Mouse (Mus musculus) heart, embryonic 14.5 days (tissue): ENCODE results near the gene Apoa4. TPM values are rescaled to one million over a fixed set of nuclear protein-coding genes. Genes with fewer than 3 reads are reported as not detected.

Experiments used
- ATAC-seq: fragments of 200-750 bp; cut with Nextera tagmentation; 2 replicates; pipeline ENCODE4 v1.8.0; 2017; ENCODE audit warnings: low read depth, moderate TSS enrichment; ENCODE audit not compliant: insufficient number of reproducible peaks, insufficient read depth, low FRiP score
- H3K27ac ChIP-seq, 2 experiments: fragments of 200-500 bp in 1 of 2; fragments of 300-500 bp in 1 of 2; sonication (generic) in 1 of 2; replicated peaks in 1 of 2; 2 replicates each; pipeline ENCODE4 v1.5.1; 2012 to 2014; ENCODE audit warnings: low read depth in 2 of 2, low read length in 2 of 2, control low read depth in 1 of 2, mild to moderate bottlenecking in 1 of 2, mixed read lengths in 1 of 2; ENCODE audit not compliant: control insufficient read depth in 1 of 2, insufficient read depth in 1 of 2
- H3K27me3 ChIP-seq: fragments of 300-500 bp; sonication (generic); 2 replicates; pipeline ENCODE4 v1.6.1; 2014; ENCODE audit warnings: mild to moderate bottlenecking, low read length, control low read depth; ENCODE audit not compliant: control insufficient read depth, insufficient read depth
- H3K36me3 ChIP-seq: fragments of 300-500 bp; sonication (generic); 2 replicates; pipeline ENCODE4 v1.6.1; 2014; ENCODE audit warnings: mild to moderate bottlenecking, control low read depth, low read length, mixed read lengths; ENCODE audit not compliant: control insufficient read depth, insufficient read depth
- H3K4me1 ChIP-seq, 2 experiments: fragments of 200-500 bp in 1 of 2; fragments of 300-500 bp in 1 of 2; sonication (generic) in 1 of 2; 2 replicates each; pipeline ENCODE4 v1.6.1; 2012 to 2014; ENCODE audit warnings: low read length in 2 of 2, control low read depth in 1 of 2, mixed read lengths in 1 of 2; ENCODE audit not compliant: control insufficient read depth in 2 of 2, insufficient read depth in 2 of 2
- H3K4me2 ChIP-seq: fragments of 300-500 bp; sonication (generic); 2 replicates; pipeline ENCODE4 v1.6.1; 2014; ENCODE audit warnings: mild to moderate bottlenecking, low read length
- H3K4me3 ChIP-seq, 2 experiments: fragments of 200-500 bp in 1 of 2; fragments of 300-500 bp in 1 of 2; sonication (generic) in 1 of 2; 2 replicates each; pipeline ENCODE4 v1.5.1; 2012 to 2014; ENCODE audit warnings: low read length in 2 of 2, mild to moderate bottlenecking in 2 of 2, control low read depth in 1 of 2, low read depth in 1 of 2, moderate library complexity in 1 of 2; ENCODE audit not compliant: control insufficient read depth in 1 of 2, insufficient read depth in 1 of 2
- H3K9ac ChIP-seq: fragments of 300-500 bp; sonication (generic); 2 replicates; pipeline ENCODE4 v1.6.1; 2014; ENCODE audit warnings: mild to moderate bottlenecking, low read length
- H3K9me3 ChIP-seq: fragments of 300-500 bp; sonication (generic); 2 replicates; pipeline ENCODE4 v1.6.1; 2016; ENCODE audit warnings: low read length, control low read depth; ENCODE audit not compliant: control insufficient read depth
- WGBS: fragments of 180-500 bp; shearing (Covaris S2); extraction: QIAGEN DNeasy Blood & Tissue Kit; methylation state at CpG from one replicate; pipeline ENCODE4 v1.1.7; 2014; 5-methylcytosine and 5-hydroxymethylcytosine counted together
- polyA plus RNA-seq: library from polyadenylated mRNA; unstranded; fragments of >200 nt; fragmentation: Nextera tagmentation; extraction: Ambion mirVana; gene quantifications from 2 replicates; pipeline ENCODE4 v1.2.1, GENCODE M21; 2014

The Apoa4 gene
- polyA plus RNA-seq, 1 experiment from 2014 or later, result not detected

- peak; percentile 87 for ATAC-seq
- 5% methylated on average over 45 of the region's 45 CpGs for WGBS
- peak within 1 kb of the TSS; percentile 84 for H3K9ac ChIP-seq
- no peaks in the 10 kb centered on the region for H3K9me3 ChIP-seq
- H3K27me3 ChIP-seq, result peaks cover 28% of the 10 kb centered on the region
- peaks cover 4 to 7% of the 10 kb centered on the region in 2 experiments; a peak in 2 of 4 replicates for H3K4me1 ChIP-seq
- H3K4me2 ChIP-seq, result peak within 1 kb of the TSS; percentile 83
- H3K4me3 ChIP-seq, result peak within 1 kb of the TSS; percentile 61 to 90
- peaks cover 34% of the 10 kb centered on the region for H3K36me3 ChIP-seq
- H3K27ac ChIP-seq, result peak within 1 kb of the TSS; percentile 12 to 40; a peak in 3 of 4 replicates
Observed at GRCm38 (mm10) chr9:46272677-46273454, 32.4 kb downstream of the Apoa4 start, which contains the start of gene Zpr1. TSS of gene Zpr1 (plus strand) at chr9:46273064.

DNA sequence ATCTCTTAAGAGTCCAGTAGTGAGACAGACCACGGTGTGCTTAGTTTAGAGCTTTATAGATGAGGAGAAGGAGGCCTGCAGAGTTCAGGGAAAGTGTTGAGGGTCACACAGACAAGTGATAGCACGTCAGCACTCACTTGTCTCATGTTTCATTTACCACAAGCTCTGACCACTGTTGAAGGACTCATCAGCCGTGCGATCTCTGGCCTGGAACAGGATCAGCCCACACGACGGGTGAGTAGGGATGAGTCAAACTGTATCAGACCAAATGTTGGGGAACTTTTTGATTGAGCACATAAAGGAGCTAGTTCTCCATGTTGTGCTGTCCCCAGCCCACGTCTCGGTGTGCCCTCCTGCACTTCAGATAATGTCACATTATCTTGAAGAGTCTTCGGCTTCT lies 34.0 kb downstream of the Apoa4 start:
- Histone ChIP-seq H3K4me2 (no peak overlapping the region), H3K4me1 (peaks cover 4 to 7% of the 10 kb centered on the region in 2 experiments; a peak in 2 of 4 replicates), H3K36me3 (peaks cover 50% of the 10 kb centered on the region), H3K9ac (no peak overlapping the region), H3K27ac (no peak overlapping the region), H3K9me3 (no peaks in the 10 kb centered on the region), H3K4me3 (no peak overlapping the region), H3K27me3 (peaks cover 16% of the 10 kb centered on the region)
- 64% methylated on average over 9 of the region's 9 CpGs for WGBS
- no peak for ATAC-seq

DNA sequence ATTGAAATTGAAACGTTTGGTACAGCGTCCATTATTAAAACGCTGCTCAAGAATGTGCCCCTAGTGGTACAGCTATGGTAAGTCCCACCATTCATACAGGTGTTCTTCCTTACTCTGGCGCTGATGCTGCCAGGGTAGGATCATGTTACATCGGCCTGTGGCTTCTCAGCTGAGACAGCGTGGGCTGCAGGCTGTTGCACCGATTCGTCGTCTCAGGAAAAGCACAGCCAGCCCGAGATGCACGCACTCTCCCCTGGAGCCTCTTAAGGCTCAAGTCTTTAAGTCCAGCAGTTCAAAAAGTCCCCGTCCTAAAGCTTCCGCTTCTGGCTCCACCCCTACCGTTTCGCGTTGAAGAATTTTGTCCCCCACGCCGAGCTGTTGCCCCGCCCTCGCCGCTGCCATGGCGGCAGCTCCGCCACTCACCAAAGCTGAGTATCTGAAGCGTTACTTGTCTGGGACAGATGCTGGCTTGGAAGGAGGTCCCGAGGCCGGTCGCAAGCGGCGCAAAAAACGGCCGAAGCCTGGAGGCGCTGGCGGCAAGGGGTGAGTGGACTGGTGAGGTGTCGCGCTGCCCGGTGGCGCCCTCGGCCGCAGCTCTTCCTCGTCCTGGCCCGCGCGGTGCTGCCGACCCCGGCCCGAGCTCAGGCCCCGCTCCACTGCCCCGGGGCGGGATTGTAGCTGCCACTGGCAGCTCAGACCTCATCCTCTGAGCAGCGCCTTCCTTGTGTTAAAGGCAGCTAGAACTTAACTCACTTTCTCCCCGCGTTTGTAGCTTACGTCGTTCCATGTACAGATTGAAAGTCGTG lies 42.3 kb downstream of the Apoa4 start, which contains the start of gene Bud13:
Gene Bud13 (plus strand): TSS at position 378 of the 806 bp plus-strand sequence.
- peak within 1 kb of the TSS; percentile 85 to 88 for H3K4me3 ChIP-seq
- WGBS, result under 1% methylated on average over 55 of the region's 55 CpGs
- peak within 1 kb of the TSS; percentile 90 for H3K9ac ChIP-seq
- H3K27me3 ChIP-seq, result no peaks in the 10 kb centered on the region
- H3K36me3 ChIP-seq, result peaks cover 62% of the 10 kb centered on the region
- peak within 1 kb of the TSS; percentile 73 for H3K4me2 ChIP-seq
- H3K9me3 ChIP-seq, result no peaks in the 10 kb centered on the region
- H3K4me1 ChIP-seq, result peaks cover 0 to 8% of the 10 kb centered on the region in 2 experiments; a peak in 2 of 4 replicates
- ATAC-seq, result peak; percentile 80
- peak within 1 kb of the TSS; percentile 42 to 80 for H3K27ac ChIP-seq

Other genes with a start within 250 kb of the Apoa4 start
- 141 and 148 TPM in 2 replicates for gene Pafah1b2, start 228.0 kb upstream of the Apoa4 start, polyA plus RNA-seq
- gene Sik3, start 227.9 kb upstream of the Apoa4 start, polyA plus RNA-seq, result 13.1 and 14.1 TPM in 2 replicates
- 0.59 and 1.5 TPM in 2 replicates for gene Apoa1, start 12.1 kb upstream of the Apoa4 start, polyA plus RNA-seq
- not detected in 2 replicates for gene Apoc3, start 5.1 kb upstream of the Apoa4 start, polyA plus RNA-seq
- gene Apoa5, start 27.9 kb downstream of the Apoa4 start, polyA plus RNA-seq, result not detected in 2 replicates
- gene Zpr1, start 32.4 kb downstream of the Apoa4 start, polyA plus RNA-seq, result 31.5 and 33.0 TPM in 2 replicates
- gene Bud13, start 42.3 kb downstream of the Apoa4 start, polyA plus RNA-seq, result 11.2 and 13.8 TPM in 2 replicates
- not detected in 2 replicates for gene 4931429L15Rik, start 79.3 kb downstream of the Apoa4 start, polyA plus RNA-seq